Mouse (Mus musculus): ENCODE measurements around the gene Zar1l.
A peak's percentile ranks its signal among the peaks of the same experiment; 100 is the strongest.

Gene Zar1l

DNA sequence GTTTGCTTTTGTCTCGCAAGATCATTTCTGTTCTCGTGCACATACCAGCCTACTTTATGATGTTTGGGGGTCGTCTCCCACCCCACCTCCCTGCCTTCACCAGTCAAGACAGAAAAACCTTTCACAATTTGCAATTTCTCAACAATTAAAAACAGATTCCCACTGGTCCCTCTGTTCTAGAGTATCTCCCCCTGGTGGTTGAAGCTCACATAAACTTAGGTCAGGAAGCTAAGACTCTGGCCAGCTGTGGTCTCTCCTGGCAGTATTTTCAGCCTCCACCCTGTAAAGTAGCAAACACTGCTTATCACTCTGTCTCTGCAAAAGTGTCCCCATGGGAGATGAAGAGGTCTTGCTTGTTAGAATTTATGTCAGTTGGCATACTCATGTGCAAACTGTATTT is 32.8 kb downstream of the Zar1l start:
- no peak for DNase-seq (ENCODE audit: extremely low read depth, low read depth, low spot score)

DNA sequence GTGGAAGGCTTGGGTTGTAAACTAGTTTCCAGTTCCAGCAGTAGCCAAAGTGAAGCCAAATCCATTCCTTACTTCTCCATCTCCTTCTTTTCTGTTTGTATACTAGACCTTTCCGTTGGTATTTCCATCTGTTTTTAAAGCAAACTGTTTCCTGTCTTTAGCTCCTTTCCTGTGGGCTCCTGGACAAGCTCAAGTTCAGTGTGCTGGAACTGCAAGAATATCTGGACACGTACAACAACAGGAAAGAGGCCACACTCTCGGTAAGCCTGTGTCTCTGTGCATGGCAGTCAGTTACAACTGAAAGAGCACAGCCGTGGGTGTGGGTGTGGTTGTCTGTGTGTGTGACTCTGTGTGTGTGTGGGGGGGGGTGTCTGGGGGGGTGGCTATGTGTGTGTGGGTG is 39.4 kb downstream of the Zar1l start:
- no peak for DNase-seq (ENCODE audit: extremely low read depth, low read depth, low spot score)

DNA sequence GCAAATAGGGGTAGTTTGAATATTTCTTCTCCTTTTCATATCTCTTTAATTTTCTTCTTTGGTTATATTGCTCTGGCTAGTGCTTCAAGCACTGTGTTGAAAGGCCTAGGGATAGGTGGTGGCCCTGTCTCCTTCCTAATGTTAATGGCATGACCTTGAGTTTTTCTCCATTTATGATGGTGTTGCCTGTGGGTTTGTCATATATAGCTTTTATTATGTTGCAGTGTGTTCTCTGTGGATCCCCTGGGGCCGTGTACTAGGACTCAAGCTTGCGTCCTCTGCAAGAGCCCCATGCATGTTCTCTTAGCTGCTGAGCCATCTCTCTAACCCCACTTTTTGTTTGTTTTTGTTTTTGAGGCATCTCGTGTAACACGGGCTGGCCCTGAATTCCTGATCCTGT is 40.6 kb downstream of the Zar1l start:
- DNase-seq (ENCODE audit: extremely low read depth, low read depth, low spot score) = no peak

GRCm38 (mm10) chr5:150468431-150468830 is 49.5 kb downstream of the Zar1l start:
- no peak for DNase-seq (ENCODE audit: extremely low read depth, low read depth, low spot score)

DNA sequence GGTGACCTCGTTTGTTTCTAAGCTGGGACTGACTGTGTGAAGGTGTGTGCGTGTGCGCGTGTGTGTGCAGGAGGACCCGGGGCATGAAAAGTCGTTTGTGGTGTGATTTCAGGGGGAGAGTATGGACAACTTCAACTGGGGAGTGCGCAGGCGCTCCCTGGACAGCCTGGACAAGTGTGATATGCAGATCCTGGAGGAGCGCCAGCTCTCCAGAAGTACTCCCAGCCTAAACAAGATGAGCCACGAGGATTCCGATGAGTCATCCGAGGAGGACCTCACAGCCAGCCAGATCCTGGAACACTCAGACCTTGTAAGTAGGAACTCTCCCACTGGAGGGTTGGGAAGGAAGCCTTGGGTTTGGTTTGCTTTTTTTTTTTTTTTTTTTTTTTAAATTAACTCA is 51.8 kb downstream of the Zar1l start:
- peak; percentile 55 for DNase-seq (ENCODE audit: extremely low read depth, low read depth, low spot score)

DNA sequence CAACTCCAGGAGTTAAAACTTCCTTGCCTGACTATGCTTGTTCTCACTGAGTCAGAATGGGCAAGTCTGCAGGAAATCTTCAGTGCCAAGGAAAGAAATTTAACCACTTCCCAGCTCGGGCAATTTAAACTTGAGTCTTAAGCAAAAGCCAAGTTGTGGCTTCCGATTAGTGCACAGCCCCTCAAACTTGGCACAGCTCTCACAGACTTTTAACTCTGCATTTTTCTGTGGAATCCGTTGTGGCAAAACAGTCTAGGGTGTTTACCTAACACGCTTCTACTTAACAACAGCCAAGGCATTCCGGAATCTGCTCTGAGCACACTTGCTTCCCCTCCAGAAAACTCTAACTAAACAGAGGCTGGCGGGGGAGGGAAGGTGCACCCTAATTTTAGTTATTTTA is 52.7 kb downstream of the Zar1l start:
- DNase-seq (ENCODE audit: extremely low read depth, low read depth, low spot score) = no peak

- no peak for DNase-seq (ENCODE audit: extremely low read depth, low read depth, low spot score)
Observed at GRCm38 (mm10) chr5:150464721-150465120, 53.2 kb downstream of the Zar1l start.

DNA sequence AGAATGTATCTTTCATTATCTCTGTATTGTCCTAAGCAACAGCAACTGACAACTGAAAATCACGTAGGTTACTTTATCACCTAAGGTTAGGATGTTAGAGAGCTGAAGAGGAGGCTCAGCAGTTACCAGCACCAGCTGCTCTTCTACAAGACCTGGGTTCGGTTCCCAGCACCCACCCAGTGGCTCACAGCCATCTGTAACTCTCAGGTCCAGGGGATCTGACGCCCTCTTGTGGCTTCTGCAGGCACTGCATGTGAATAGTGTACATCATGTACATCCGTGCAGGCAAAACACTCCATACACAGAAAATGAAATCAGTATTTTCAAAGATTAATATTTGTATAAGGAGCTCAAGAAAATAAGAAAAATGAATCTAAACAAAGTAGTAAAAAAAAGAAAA is 58.2 kb downstream of the Zar1l start:
- no peak for DNase-seq (ENCODE audit: extremely low read depth, low read depth, low spot score)

DNA sequence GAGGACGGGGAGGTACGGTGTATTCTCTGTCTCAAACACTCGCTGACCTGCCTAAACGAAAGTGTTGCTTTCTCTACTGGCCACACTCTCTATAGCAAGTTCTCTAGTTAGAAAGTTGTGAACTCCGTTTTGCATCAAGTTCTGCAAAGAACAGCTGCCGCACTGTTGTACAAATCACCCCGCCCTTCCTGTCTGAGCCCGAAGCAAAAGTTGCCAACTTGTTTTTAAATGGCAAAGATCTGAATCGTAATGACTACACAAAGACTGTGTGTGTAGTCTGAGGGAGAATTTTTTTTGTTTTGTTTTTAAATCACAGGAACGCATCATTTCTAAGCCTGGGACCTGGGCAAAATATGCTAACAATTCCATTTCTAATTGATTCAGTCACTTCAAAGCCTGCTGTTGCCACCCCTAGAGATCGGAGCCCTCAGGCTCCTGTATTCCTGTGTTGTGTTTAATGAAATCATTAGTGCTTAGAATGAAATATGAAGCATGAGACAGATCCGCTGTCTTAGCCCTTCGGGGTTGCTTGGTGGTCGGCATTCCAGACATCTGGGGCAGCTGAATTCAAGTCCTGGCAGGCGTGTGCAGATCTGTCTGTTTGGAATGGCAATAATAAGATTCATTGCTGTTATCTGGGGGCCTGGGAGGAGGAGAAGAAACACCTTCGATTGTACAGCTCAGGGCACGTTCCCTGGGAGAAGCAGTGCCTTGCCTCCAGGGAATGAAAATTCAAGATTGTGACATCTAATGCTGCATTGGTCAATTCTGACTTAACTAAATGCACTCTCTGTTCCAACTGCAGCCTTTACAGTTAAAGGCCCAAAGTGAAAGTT is 59.8 kb downstream of the Zar1l start:
- peak; percentile 47 for DNase-seq (ENCODE audit: extremely low read depth, low read depth, low spot score)

DNA sequence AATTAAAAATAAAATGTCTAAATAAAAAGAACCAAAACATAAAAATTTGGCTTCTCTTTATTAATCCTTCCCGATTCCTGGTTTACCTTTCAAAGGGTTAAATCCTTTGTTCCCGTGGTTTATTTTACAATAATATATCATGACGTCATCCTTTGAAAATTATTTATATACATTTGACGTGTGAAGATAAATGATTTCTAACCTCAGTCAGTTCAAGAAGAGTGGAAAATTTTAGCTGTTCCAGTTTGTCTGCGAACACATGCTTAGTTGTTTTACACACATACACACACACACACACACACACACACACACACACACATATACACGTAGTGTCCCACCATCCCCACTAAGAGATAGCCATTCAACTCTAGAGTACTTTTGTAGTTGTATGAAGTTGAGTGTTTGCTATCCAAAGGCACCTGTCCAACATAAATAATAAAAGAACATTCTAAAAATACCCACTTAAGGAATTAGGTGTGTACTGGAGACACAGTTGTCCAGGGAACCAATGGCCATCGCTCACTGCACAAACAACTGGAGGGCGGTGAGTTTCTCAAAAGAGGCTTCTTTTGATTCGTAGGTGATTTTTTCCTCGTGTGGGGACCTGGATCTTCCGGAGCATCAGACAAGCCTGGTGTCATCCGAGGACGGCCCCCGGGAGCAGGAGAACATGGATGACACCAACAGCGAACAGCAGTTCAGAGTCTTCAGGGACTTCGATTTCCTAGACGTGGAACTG is 60.6 kb downstream of the Zar1l start:
- no peak for DNase-seq (ENCODE audit: extremely low read depth, low read depth, low spot score)

Data from fat pad, adult 2 months (tissue).